Mouse (Mus musculus) hematopoietic stem cell, adult 5-6 weeks (primary cell): ENCODE data around the gene Zscan25. TPM values are rescaled to one million over a fixed set of nuclear protein-coding genes. Genes with fewer than 3 reads are reported as not detected.

Source experiments
- total RNA-seq: library from RNA; stranded (forward); fragments of 172-1452, 232-1000 nt; gene quantifications from 2 replicates; pipeline ENCODE4 v1.2.3, GENCODE M21; 2017

Zscan25 gene
- total RNA-seq, 1 experiment from 2014 or later: 6.6 TPM

Other genes starting within 250 kb of the Zscan25 start
- not detected in 2 replicates for gene Gm4871, start 247.7 kb upstream of the Zscan25 start, total RNA-seq
- not detected in 2 replicates for gene 1700018F24Rik, start 237.5 kb upstream of the Zscan25 start, total RNA-seq
- 51.2 and 80.2 TPM in 2 replicates for gene Arpc1a, start 196.7 kb upstream of the Zscan25 start, total RNA-seq
- not detected in 2 replicates for gene Kpna7, start 196.5 kb upstream of the Zscan25 start, total RNA-seq
- 124 and 175 TPM in 2 replicates for gene Arpc1b, start 166.3 kb upstream of the Zscan25 start, total RNA-seq
- gene Pdap1, start 140.3 kb upstream of the Zscan25 start, total RNA-seq: 106 and 177 TPM in 2 replicates
- gene Bud31, start 140.1 kb upstream of the Zscan25 start, total RNA-seq: 236 and 293 TPM in 2 replicates
- 16.7 and 20.0 TPM in 2 replicates for gene Ptcd1, start 113.4 kb upstream of the Zscan25 start, total RNA-seq
- 44.4 and 44.5 TPM in 2 replicates for gene Cpsf4, start 113.3 kb upstream of the Zscan25 start, total RNA-seq
- gene Atp5j2, start 88.4 kb upstream of the Zscan25 start, total RNA-seq: 48.2 and 118 TPM in 2 replicates
- gene Zkscan14, start 78.6 kb upstream of the Zscan25 start, total RNA-seq: 30.3 and 38.6 TPM in 2 replicates
- 7.1 and 10.1 TPM in 2 replicates for gene Zkscan5, start 75.9 kb upstream of the Zscan25 start, total RNA-seq
- 51.3 and 62.6 TPM in 2 replicates for gene Zfp655, start 48.8 kb upstream of the Zscan25 start, total RNA-seq
- not detected in 2 replicates for gene Cyp3a57, start 64.8 kb downstream of the Zscan25 start, total RNA-seq
- gene Cyp3a16, start 189.2 kb downstream of the Zscan25 start, total RNA-seq: not detected in 2 replicates